Mouse (Mus musculus): ENCODE results near the gene Phc3.

GRCm38 (mm10) chr3:30976991-30977603 is 7.9 kb upstream of the Phc3 start:
- no peak for TF ChIP-seq EP300 (IDR thresholded peaks at IDR 0.05; ENCODE audit: low read depth)
- TF ChIP-seq CTCF (IDR thresholded peaks at IDR 0.05; ENCODE audit: low read depth) = no peak
